8 mouse cellular contexts compared by ENCODE assay signal in genomic region chr7:130001064-130001463, GRCm38 (mm10).
DNase-seq lines count a peak whose midpoint lies in the region; ATAC-seq and TF ChIP-seq lines count a peak whose summit lies in the region.
"Had no signal": no experiment of that assay in that cellular context is flagged by ENCODE, and none has a peak within 500 bp of the region (broad histone marks: within the 10 kb centered on the region; RNA-seq: fewer than 3 reads in every experiment).

No protein-coding gene starts in this region.

- peak overlapping the region; percentile 37; the same call in 1 of the 2 replicates for H3K4me3 ChIP-seq in cortical plate, adult 2 months (ENCODE audit: insufficient read depth, low read length)
- H3K4me3 ChIP-seq in midbrain, postnatal 0 days (ENCODE audit: low read depth, low read length), result no peak overlapping the region
- no peak overlapping the region for H3K4me3 ChIP-seq in forebrain, embryonic 12.5 days (replicated peaks)
- H3K4me3 ChIP-seq: megakaryocyte, embryonic 14.5 days had no signal

- no peak overlapping the region for H3K9ac ChIP-seq in midbrain, postnatal 0 days (replicated peaks; ENCODE audit: low read length, poor library complexity, severe bottlenecking)
- H3K9ac ChIP-seq in forebrain, embryonic 12.5 days, result no peak overlapping the region

- no peak for ATAC-seq in midbrain, postnatal 0 days (ENCODE audit: low FRiP score)
- ATAC-seq in forebrain, embryonic 12.5 days (ENCODE audit: low FRiP score), result no peak

- TF ChIP-seq POLR2A in cortical plate, adult 2 months (IDR thresholded peaks at IDR 0.05; ENCODE audit: extremely low read depth, insufficient read depth, low read length), result 0 out of 2 replicates have a peak, but pooled peaks have one; percentile 31

- peak; percentile 41 for DNase-seq in kidney, postnatal 14 days
- no peak for DNase-seq in kidney, adult 18-20 months
- DNase-seq in frontal cortex, postnatal 14 days (ENCODE audit: low spot score in 2 of 2), result peak; percentile 28
- DNase-seq in midbrain, postnatal 0 days (ENCODE audit: low spot score), result peak; percentile 33
- no peak for DNase-seq in adrenal gland, postnatal 10 days

- 49% methylated on average over 10 of the region's 10 CpGs for WGBS in midbrain, postnatal 0 days
- WGBS in forebrain, embryonic 12.5 days, result 75% methylated on average over 10 of the region's 10 CpGs

- H3K4me1 ChIP-seq in cortical plate, adult 2 months (ENCODE audit: control insufficient read depth, insufficient read depth, low read length), result no peaks in the 10 kb centered on the region
- peaks cover 2% of the 10 kb centered on the region; the same call in 1 of the 2 replicates for H3K4me1 ChIP-seq in midbrain, postnatal 0 days (ENCODE audit: insufficient read depth, low read length)
- peaks cover 12% of the 10 kb centered on the region for H3K4me1 ChIP-seq in forebrain, embryonic 12.5 days
- H3K4me1 ChIP-seq: megakaryocyte, embryonic 14.5 days had no signal

- no peaks in the 10 kb centered on the region for H3K9me3 ChIP-seq in midbrain, postnatal 0 days (ENCODE audit: low read length)
- no peaks in the 10 kb centered on the region for H3K9me3 ChIP-seq in forebrain, embryonic 12.5 days

- no peak overlapping the region for H3K4me2 ChIP-seq in midbrain, postnatal 0 days (ENCODE audit: low read depth, low read length, poor library complexity, severe bottlenecking)
- H3K4me2 ChIP-seq in forebrain, embryonic 12.5 days, result no peak overlapping the region

- H3K27ac ChIP-seq in cortical plate, adult 2 months (ENCODE audit: insufficient read depth, low read length), result 0 out of 2 replicates have a peak overlapping the region, but pooled peaks have one; percentile 13
- peak overlapping the region; percentile 13; the same call in 1 of the 2 replicates for H3K27ac ChIP-seq in midbrain, postnatal 0 days (ENCODE audit: low read depth, low read length)
- H3K27ac ChIP-seq in forebrain, embryonic 12.5 days, result no peak overlapping the region

- H3K27me3 ChIP-seq in midbrain, postnatal 0 days (ENCODE audit: insufficient read depth, low read length), result no peaks in the 10 kb centered on the region
- peaks cover 5% of the 10 kb centered on the region; the same call in 1 of the 2 replicates for H3K27me3 ChIP-seq in forebrain, embryonic 12.5 days
- H3K27me3 ChIP-seq: megakaryocyte, embryonic 14.5 days had no signal

- TF ChIP-seq CTCF in cortical plate, adult 2 months (IDR thresholded peaks at IDR 0.05; ENCODE audit: extremely low read depth, insufficient read depth, low read length), result no peak
- TF ChIP-seq CTCF in midbrain, postnatal 0 days (IDR thresholded peaks at IDR 0.05), result no peak

- no peaks in the 10 kb centered on the region for H3K36me3 ChIP-seq in midbrain, postnatal 0 days (ENCODE audit: insufficient read depth, low read length)
- H3K36me3 ChIP-seq in forebrain, embryonic 12.5 days (replicated peaks), result no peaks in the 10 kb centered on the region

Comparison
In these comparisons a context has a peak if more than half of its experiments do, and no peak if none do; other contexts are left out.
1. DNase-seq: peak in kidney, postnatal 14 days (single experiment), frontal cortex, postnatal 14 days (2 of 2) and midbrain, postnatal 0 days (single experiment); none in kidney, adult 18-20 months (single experiment) and adrenal gland, postnatal 10 days (single experiment).